ENCODE assay signal across 20 mouse cellular contexts in genomic region chr10:24220931-24221330, GRCm38 (mm10). TPM values are rescaled to one million over a fixed set of nuclear protein-coding genes. Genes with fewer than 3 reads are reported as not detected.
"Had no signal": no experiment of that assay in that cellular context is flagged by ENCODE, and none has a peak within 500 bp of the region (broad histone marks: within the 10 kb centered on the region; RNA-seq: fewer than 3 reads in every experiment).

No protein-coding gene starts in this region.

- H3K4me2 ChIP-seq: limb, embryonic 13.5 days; liver, embryonic 12.5 days; liver, embryonic 15.5 days; midbrain, embryonic 11.5 days; neural tube, embryonic 12.5 days; neural tube, embryonic 15.5 days; stomach, embryonic 15.5 days had no signal

- DNase-seq: kidney, adult 2 months; kidney, postnatal 25 days; liver; lung, adult 18-20 months; midbrain, embryonic 14.5 days; right cerebral cortex, adult 18-20 months; right cerebral cortex, postnatal 14 days; spleen, adult 18-20 months; thymus, postnatal 25 days had no signal

- H3K4me3 ChIP-seq: limb, embryonic 10.5 days; limb, embryonic 13.5 days; liver, embryonic 12.5 days; liver, embryonic 15.5 days; neural tube, embryonic 12.5 days; neural tube, embryonic 15.5 days; stomach, embryonic 15.5 days had no signal

- H3K27ac ChIP-seq: kidney, postnatal 0 days; limb, embryonic 10.5 days; limb, embryonic 13.5 days; liver, embryonic 12.5 days; liver, embryonic 15.5 days; neural tube, embryonic 12.5 days; neural tube, embryonic 15.5 days; stomach, embryonic 15.5 days had no signal

- H3K36me3 ChIP-seq: limb, embryonic 10.5 days; limb, embryonic 13.5 days; liver, embryonic 12.5 days; liver, embryonic 15.5 days; neural tube, embryonic 12.5 days; neural tube, embryonic 15.5 days; stomach, embryonic 15.5 days had no signal

RNA-seq across cellular contexts. Expression of gene Moxd1, which starts 2.4 kb away (rescaled TPM):
- total RNA-seq: megakaryocyte progenitor cell, adult 5-6 weeks; megakaryocyte-erythroid progenitor cell, adult 5-6 weeks had no signal
